Mouse (Mus musculus) bone marrow macrophage, adult 2 months (primary cell): ENCODE measurements around the gene Gfod1.

ENCODE experiments used
- CTCF ChIP-seq: IDR thresholded peaks from 2 replicates; pipeline ENCODE4 v1.5.1; 2012; ENCODE audit warnings: low read depth, mild to moderate bottlenecking, low read length, moderate library complexity
- POLR2A ChIP-seq: IDR thresholded peaks from 2 replicates; pipeline ENCODE4 v1.6.1; 2012; ENCODE audit warnings: mild to moderate bottlenecking, low read depth, low read length, borderline replicate concordance

DNA sequence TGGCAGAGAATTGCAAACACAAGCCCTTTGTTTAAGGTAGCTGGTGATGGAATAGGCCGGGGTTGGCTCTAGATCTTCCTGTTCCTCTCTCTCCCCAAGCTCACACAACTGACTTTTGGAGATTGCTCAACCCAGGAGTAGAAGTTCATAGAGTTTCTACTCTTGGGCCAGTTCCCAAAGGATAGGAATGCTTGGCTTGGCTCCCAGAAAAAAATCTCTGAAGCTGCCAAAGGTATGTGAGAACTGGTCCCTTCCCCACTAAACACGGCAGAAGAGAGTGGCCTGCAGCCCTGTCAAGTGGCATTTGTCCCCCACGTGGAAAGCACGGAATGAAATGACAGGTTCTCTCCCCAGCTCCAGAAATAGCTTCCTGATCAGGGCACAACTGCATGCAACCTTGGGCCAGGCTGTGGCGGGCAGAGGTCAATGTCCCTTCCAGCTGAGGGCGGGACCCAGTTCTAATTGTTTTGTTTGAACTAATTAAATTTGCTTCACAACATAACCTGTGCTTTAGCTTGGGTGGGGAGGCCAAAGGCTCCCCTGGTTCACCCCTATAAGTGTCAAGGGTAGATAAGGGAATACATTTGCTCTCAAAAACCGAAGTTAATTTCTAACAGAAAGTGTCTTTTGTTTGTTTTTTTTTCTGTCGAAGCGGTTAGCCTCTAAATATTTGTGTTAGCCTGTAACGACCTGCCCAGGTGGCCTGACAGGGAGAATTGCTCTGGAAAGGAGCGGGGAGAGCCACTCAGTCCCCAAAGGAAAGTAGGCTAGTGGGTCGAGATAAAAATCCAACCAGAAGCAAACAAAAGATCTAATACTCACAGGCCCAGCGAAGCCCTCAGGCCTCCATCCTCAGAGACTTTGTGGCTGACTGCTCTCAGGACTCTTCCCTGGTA lies 71.8 kb downstream of the Gfod1 start:
- TF ChIP-seq CTCF, result no peak
- no peak for TF ChIP-seq POLR2A
